Mouse (Mus musculus) CD4-positive, CD25-positive, alpha-beta regulatory T cell, adult 2 months (primary cell): ENCODE measurements around the gene Il20.

Experiments
- DNase-seq: peaks from one replicate; pipeline ENCODE4 v3.0.0-alpha.2; 2012; ENCODE audit warnings: low read depth, low spot score

Il20 gene

DNA sequence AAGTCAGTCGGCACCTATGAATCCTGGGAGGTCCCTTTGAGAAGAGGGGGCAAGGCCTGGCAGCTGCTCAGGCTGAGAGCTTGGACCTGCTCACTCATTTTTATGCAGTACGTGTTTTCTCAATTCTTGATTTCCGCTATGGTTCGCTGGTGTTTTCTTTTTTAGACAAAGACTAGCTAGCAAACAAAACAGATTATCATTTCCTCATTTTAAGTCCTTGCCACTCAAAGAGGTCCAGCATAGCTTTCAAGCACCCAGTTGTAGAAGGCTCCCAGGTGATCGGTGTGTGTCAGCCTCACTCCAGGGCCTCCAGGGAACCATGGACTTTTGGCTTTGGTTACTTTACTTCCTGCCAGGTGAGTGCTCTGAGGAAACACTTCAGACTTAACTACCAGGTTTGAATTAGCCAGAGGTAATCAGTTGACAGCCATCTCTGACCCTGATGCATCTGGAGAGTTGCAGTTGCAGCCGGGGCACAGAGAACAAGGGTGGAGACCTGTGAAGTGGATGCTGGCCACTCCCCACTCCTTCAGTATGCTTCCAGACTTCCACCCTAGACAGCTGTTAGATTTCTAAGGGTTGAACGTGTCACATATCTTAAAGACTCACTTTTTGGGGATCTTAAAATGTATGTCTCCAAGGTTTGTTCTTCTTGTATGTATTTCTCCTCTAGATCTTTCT lies 45.6 kb downstream of the Il20 start, which contains the start of gene Fcmr:
Gene Fcmr (plus strand): TSS at position 129 of the 681 bp plus-strand sequence.
- DNase-seq: no peak

GRCm38 (mm10) chr1:130864741-130865140 lies 46.5 kb downstream of the Il20 start:
- no peak for DNase-seq

DNA sequence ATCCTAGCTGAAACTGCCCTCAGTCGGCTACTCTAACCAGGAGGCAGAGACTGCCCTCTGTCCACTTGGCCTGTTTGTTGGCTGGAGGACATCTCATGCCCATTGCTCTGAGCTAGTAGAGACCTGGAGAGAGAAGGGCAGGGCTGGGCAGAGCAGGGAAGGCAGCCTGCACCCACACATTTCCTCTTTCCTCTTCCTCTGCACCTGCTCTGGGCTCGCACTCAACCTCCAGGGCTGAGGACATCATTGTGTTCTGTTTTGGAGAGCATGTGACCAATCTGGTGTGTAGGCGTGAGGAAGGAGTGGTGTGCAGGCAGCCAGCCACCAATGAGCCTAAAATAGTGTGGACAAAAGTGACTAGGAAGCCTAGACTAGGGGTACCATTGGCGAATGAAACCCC lies 47.0 kb downstream of the Il20 start:
- DNase-seq: peak; percentile 66

GRCm38 (mm10) chr1:130857456-130857855 lies 53.8 kb downstream of the Il20 start:
- DNase-seq: no peak
